Comparison of ENCODE assay signal across 12 mouse cellular contexts in the genomic region with DNA sequence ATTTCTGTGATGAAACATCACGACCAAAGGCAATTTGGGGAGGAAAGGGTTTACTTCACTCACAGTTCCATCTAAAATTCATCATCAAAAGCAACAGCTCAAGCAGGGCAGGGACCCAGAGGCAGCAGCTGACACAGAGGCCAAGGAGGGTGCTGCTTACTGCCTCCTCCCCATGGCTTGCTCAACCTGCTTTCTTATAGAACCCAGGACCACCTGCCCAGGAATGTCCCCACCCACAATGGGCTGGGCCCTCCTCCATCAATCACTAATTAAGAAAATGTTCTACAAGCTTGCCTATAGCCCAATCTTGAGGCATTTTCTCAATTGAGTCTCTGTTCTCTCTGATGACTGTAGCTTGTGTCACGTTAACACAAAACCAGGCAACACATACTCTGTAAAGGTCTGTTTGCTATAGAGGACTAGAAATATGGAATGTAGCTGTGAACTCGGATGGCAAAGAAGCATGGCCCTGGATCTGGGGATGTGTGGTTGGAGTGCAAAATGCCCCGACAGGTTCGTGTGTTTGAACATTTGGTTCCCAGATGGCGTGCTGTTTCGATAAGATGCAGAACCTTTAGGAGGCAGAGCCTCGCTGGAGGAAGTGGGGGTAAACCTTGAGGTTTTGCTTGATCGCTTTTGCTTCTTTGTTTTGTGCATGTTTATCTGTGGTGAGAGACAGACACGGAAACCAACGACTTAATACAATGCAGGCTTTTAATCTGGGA.
DNase-seq lines count a peak whose midpoint lies in the region; ATAC-seq lines count a peak whose summit lies in the region.
"Had no signal": no experiment of that assay in that cellular context is flagged by ENCODE, and none has a peak within 500 bp of the region (broad histone marks: within the 10 kb centered on the region; RNA-seq: fewer than 3 reads in every experiment).

No protein-coding gene starts in this region.

- no peak overlapping the region for H3K9ac ChIP-seq in midbrain, embryonic 14.5 days (replicated peaks; ENCODE audit: low read length)
- H3K9ac ChIP-seq: heart, embryonic 15.5 days; neural tube, embryonic 13.5 days had no signal

- DNase-seq in embryo, embryonic 11 days, result peak; percentile 27
- DNase-seq in embryo, embryonic 10.5 days (ENCODE audit: low spot score), result no peak
- DNase-seq in spleen, postnatal 36 days (ENCODE audit: low spot score in 2 of 2), result peak; percentile 34 to 41
- DNase-seq in spleen, postnatal 14 days (ENCODE audit: low spot score in 2 of 2), result no peak
- no peak for DNase-seq in midbrain, embryonic 14.5 days
- DNase-seq in adrenal gland, adult 18-20 months (ENCODE audit: low spot score in 2 of 2), result no peak
- no peak for DNase-seq in kidney, adult 11 months
- DNase-seq in left cerebral cortex, postnatal 36 days (ENCODE audit: low spot score in 2 of 2), result no peak
- DNase-seq: kidney, postnatal 25 days had no signal

- H3K4me1 ChIP-seq in midbrain, embryonic 14.5 days (ENCODE audit: control insufficient read depth, insufficient read depth, low read length), result peaks cover 20% of the 10 kb centered on the region
- H3K4me1 ChIP-seq: heart, embryonic 15.5 days had no signal

- H3K9me3 ChIP-seq in midbrain, embryonic 14.5 days (ENCODE audit: control insufficient read depth, low read length), result no peaks in the 10 kb centered on the region
- H3K9me3 ChIP-seq: heart, embryonic 15.5 days; neural tube, embryonic 13.5 days had no signal

- H3K4me2 ChIP-seq in midbrain, embryonic 14.5 days (ENCODE audit: low read length), result no peak overlapping the region
- H3K4me2 ChIP-seq: heart, embryonic 15.5 days; neural tube, embryonic 13.5 days had no signal

- no peaks in the 10 kb centered on the region for H3K36me3 ChIP-seq in midbrain, embryonic 14.5 days (ENCODE audit: control insufficient read depth, insufficient read depth, low read length)
- H3K36me3 ChIP-seq: heart, embryonic 15.5 days; neural tube, embryonic 13.5 days had no signal

- ATAC-seq in midbrain, embryonic 14.5 days (ENCODE audit: low FRiP score, low TSS enrichment), result no peak

- H3K27me3 ChIP-seq in midbrain, embryonic 14.5 days (ENCODE audit: control insufficient read depth, insufficient read depth, low read length), result no peaks in the 10 kb centered on the region
- H3K27me3 ChIP-seq: heart, embryonic 15.5 days; neural tube, embryonic 13.5 days had no signal

- intact Hi-C loops in left cerebral cortex, postnatal 36 days (cut with DNase I), result no loop called here

- H3K27ac ChIP-seq in midbrain, embryonic 14.5 days (replicated peaks; ENCODE audit: low read depth, low read length), result peak overlapping the region; percentile 75; the same call in 1 of the 2 replicates
- H3K27ac ChIP-seq: heart, embryonic 15.5 days; macrophage had no signal

- 58% methylated on average over 11 of the region's 11 CpGs for WGBS in midbrain, embryonic 14.5 days

- no peak overlapping the region for H3K4me3 ChIP-seq in midbrain, embryonic 14.5 days (replicated peaks; ENCODE audit: low read depth, low read length)
- H3K4me3 ChIP-seq: heart, embryonic 15.5 days; neural tube, embryonic 13.5 days had no signal

Comparison
In these comparisons a context has a peak if more than half of its experiments do, and no peak if none do; other contexts are left out.
1. DNase-seq: peak in embryo, embryonic 11 days (single experiment) and spleen, postnatal 36 days (2 of 2); none in embryo, embryonic 10.5 days (single experiment), spleen, postnatal 14 days (0 of 2), midbrain, embryonic 14.5 days (single experiment), adrenal gland, adult 18-20 months (0 of 2), kidney, adult 11 months (single experiment) and left cerebral cortex, postnatal 36 days (0 of 2).